Mouse (Mus musculus): ENCODE results near the gene Klc1.

The Klc1 gene

DNA sequence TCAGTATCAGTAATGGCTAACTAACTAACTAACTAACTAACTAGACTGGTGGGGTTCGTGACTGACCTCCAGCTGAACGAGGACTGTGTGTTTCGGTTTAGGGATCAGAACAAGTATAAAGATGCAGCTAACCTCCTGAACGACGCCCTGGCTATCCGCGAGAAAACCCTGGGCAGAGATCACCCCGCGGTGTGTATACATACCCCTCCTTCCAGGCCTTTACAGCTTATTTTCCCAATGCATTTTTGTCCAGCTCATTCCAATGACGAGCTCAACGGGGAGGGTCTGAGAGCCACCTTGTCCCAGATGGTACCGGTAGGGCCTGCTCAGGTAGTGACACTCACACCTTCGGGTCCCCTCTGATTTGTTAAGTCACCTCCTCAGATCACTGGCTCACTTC, 19.3 kb downstream of the Klc1 start:
- no peak for DNase-seq

DNA sequence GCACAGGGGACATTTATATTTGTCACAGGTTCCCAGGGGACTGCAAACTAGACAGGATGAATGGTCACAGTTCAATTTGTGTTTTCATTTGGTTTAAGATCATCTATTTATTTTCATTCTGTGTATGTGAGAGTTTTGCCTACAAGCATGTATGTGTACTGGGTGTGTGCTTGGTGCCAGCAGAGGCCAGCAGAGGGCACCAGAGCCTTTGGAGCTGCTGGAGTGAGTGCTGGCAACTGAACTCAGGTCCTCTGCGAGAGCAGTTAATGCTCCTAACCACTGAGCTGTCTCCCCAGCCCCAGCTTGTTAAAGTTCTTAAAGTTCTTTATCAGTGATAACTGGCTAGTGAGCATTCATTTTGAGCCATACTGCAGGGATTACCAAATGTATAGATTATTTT, 20.9 kb downstream of the Klc1 start:
- no peak for DNase-seq

DNA sequence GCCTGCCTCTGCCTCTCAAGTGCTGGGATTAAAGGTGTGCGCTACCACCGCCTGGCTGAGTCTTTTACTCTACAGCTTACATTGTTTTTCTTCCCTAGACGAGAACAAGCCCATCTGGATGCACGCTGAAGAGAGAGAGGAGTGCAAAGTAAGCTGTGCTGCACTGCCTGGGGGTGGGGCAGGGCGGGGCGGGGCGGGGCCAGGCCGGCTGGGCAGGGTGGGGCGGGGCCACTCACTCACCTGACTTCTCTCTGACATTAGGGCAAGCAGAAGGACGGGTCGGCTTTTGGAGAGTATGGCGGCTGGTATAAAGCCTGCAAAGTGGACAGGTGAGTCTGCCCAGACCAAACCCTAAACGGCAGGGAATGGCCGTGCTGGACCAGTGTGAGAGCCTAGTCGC, 26.5 kb downstream of the Klc1 start:
- no peak for DNase-seq

DNA sequence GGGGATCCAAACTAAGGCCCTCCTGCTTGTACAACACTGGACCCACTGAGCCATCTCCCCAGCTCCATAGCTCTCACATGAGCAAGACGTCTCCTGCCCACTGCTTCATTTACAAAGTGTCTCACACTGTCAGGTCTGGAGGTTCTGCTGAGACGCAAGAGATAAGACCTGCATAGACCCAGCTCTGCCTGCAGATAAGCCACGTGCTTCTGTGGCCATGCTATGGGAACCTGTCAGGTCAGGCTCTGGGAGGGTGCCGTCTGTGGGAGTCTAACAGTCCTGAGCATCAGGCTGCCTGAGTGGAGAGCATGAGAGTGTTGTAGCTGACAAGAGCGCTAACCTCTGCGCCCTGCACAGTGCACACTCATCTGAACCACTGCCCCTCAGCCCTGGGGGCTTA, 28.4 kb downstream of the Klc1 start:
- no peak for DNase-seq

DNA sequence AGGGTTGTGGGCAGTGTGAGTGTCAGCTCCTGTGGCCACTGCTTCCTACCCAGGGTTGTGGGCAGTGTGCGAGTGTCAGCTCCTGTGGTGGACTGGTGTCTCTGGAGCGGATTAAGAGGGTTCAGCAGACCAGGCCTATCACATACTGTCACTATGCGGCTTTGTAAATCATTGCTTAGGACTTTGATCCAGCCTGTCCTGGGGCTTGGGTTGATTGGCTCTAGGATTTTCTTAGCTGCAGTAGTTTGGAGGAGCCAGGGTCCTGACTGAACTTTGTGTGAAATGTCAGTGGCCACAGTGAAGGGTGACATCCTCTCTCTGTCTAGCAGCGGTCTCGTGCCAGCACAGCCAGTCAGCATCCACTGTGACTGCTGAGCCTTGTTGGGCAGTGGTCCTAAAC, 31.4 kb downstream of the Klc1 start:
- peak; percentile 32 to 61 for DNase-seq

DNA sequence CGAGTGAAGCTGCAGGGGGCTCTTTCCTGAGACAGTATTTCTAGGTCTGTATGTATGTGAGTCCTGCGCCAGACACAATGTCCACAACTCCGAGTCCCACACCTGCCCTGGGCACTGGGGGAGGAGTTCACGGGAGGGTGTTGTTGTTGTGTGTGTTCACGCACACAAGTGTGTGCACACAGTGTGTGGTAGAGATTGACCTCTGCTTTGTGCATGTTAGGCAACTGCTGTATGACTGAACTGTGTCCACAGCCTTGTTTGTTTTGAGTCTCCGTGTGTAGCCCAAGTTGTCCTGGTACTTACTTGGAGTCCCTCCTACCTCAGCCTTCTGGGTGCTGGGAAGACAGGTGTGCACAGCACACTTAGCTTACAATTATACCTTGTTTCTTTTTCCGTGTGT, 32.0 kb downstream of the Klc1 start:
- no peak for DNase-seq

DNA sequence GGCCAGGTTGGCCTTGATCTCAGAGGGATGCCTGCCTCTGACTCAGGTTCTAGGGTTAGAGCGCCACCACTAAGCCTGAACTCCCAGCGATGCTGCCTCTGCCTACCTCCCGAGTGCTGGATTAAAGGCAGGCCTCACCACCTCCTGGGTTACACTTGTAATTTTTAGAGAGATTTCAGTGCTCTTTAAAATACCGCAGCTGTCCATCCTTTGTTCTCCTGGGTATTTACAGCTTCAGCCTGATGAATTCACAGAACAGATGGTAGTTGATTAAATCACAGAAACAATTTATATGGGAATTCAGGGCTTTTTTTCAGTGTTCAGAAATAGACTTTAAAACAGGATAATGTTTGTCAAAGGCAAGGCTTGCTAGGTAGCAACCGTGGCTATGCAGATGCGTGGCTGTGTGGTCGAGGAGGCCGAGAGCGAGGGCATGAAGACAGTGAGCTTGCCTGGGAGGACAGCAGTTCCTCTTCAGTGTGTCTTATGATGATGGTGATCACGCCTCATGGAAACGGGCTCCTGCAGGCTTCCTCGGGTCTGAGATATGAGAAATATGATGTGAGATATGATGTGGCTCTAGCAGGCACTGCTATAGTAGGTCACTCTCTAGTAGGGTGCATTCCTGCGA, 32.9 kb downstream of the Klc1 start:
- DNase-seq = no peak

DNA sequence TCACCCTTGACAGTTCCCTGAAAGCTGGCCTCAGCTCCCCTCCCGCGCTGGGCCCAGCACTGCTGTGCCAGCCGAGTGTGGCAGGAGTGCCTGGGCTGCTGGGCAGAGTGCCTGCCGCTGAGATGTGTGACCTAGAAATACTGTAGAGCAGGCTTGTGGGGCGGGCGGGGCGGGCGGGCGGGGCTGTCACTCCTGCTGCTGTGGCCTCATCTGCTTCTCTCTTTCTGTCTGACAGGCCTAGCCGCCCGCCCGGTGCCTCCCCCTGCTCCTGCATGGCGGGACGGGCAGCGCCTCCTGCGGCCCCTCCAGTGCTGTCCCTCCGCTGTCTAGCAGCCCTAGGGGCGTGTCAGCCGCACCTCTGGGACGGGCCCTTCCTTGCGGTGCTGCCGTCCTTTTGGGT, 35.5 kb downstream of the Klc1 start:
- peak; percentile 56 to 72 for DNase-seq

DNA sequence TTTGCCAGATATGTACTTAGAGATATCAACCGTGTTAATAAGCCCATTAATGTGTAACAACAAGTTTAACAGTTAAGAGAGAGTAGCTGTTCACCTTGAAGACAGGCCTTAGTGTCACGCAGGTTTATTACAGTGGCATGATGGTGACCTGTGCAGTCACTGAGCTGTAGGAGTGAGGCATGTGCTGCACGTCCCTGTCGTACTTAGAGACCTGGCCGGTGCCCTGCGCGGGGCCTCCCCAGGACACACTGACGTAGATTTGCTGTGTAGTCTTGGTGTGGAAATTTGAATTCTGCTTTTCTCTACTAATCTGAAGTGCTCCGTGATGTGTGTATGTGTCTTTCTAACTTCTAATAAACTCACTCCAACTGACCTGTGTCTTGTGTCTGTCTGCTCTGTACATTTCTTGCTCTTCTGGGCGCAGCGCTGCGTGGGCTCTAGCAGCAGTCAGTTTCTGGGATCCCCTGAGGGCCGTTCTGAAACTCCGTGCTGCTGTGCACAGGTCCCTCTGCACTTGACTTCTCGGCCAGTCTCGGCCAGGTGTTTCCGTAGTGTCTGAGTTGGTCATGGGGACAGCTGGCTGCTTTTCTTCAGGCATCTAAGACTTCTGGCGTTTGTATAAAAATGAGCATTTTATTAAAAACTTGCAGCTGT, 36.0 kb downstream of the Klc1 start:
- no peak for DNase-seq

DNA sequence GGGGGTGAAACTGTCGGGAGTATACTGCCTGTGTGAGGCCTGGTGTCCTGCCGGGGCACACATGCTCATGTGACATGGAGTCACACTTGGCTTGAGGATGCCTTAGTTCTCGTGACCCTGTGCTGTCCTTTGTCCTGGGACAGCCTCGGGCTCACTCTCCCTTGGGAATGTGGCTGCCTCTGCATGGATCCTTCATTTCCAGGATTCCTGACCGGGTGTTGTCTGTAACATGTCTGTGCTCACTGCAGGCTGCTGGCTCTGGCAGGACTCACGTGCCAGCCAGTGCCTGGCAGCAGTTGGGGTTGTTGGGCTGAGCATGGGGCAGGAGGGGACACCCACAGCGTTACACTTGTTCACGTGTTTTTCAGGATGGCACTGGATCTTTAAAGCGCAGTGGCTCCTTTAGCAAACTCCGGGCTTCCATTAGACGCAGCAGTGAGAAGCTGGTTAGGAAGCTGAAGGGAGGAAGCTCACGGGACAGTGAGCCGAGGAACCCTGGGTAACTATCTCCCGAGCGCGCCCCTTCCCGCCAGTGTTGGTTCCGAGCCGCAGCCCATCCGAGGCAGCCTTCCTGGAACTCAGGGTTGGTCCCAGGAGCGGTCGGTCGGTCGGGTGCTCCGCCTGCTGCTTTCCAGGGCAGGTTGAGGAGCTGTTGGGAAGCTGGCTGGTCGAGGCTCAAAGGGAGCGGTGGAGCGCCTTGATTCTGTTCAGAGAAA, 36.7 kb downstream of the Klc1 start:
- DNase-seq = peak in 1 of 2 experiments; percentile 49

DNA sequence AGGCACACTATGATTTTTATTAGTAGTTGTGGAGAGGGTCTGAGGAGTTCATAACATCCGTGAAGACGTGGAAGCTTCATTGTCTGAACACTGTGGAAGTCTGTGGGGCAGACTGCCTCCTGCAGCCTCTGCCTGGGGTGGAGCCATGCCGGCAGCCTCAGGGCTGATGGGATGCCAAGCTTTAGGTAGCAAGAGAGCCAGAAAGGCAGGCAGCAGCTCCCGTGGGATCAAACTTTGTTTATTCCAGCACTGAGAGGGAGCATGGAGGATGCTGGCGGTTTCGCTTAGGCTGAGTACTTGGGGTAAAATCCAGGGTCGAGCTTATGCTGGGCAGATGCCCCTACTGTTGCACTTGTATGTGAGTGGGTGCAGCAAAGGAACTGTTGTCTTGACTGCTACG, 38.6 kb downstream of the Klc1 start:
- no peak for DNase-seq

DNA sequence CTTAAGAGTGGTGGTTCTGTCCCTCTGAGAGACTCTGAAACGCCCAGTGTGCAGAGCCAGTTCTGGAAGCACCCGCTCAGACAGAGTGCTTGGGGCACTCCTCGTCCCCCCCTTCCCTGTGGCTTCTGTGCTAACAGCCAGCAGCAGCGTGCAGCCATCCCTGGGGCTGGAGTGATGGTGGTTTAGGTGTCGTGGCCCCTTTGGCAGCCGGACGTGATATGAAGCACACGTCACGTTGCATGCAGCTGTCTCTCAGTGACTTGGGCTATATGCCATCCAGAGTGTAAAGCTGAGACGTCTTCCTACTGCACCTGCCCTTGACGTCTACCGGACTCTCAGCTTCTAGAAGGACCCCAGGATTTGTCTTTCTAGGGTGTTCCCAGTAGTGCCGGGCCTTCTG, 39.8 kb downstream of the Klc1 start:
- no peak for DNase-seq

DNA sequence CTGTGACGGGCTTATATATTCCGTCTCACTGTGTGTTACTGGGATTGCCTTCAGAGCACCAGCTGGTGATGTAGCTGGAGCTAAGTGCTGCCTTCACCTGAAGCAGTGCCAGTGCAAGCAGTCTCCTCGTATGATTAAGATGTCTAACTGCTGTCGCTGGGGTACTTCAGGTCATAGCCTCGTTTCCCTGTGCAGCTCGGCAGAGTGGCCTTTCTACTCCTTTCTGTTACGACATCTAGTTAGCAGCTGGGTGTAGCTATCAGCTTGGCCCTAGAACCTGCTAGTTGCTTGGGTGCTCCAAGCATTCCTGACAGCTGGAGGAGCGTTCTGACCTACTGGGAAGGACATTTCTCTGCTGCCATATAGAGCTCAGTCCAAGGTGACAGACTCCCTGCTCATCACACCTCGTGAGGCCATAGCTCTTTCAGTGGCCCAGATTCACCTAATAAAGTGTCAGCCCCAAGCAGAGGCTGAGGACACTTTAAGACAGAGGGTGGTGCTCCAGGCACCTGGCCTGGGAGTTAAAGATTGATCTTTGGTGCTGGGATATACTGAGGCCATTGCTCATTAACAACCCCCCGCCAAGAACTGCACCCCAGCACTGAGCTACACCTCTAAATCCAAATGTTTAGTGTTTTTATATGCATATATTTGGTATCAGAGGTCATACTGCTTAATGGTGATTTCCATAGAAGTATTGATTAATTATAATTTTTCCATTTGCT, 42.0 kb downstream of the Klc1 start:
- no peak for DNase-seq

DNA sequence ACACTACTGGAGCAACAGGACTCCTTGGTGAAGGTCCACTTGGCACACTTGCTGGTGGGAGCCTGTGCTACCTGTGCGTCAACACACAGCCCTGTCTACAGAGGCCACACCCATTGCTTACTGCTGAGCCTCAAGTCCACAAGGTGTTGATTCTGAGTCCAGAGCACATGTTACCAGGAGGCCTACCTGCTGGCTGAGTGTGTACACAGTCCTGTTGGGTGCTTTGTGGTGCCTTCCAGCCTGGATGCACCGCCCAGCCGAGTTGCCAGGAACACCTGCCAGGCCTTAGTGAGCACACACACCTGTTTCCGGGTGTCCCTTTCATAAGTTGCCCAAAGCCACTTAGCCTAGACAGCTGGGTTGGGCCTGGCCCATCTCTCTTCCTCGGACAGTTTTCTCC, 44.9 kb downstream of the Klc1 start:
- no peak for DNase-seq

DNA sequence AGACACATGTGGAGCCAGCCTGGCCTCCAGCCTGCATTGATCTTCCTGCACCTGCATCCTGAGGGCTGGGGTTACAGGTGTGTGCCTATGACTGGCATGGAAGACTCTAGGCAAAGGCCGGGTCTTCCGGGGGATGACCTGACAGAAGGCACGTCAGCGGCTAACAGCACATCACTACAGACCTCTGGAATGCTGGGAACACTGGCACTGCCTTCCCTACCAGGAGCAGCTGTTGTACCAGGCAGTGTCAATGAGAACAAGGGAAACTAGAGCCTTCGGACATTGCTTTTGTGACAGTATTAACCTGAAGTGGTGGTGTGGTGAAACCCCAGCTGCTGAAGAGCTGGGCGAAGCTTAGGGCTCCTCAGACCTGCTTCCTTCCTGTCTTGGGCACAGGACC, 50.1 kb downstream of the Klc1 start:
- no peak for DNase-seq

DNA sequence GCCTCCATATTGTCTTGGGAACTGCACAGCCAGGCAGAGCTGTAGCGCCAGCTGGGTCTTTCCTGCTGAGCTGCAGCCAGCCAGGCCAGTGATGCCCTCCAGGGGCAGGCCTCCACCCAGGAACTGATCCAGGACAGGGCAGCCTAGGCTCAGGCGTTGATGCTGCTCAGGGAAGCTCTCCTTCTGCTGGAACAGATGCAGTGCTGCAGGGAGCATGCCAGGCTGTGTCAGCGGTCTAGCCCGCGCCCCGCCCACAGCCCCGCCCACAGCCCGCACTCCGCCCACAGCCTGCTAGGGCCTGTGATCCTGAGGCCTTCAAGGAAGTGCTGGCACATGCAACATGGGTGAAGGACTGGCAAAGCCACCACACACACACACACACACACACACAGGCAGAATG, 51.1 kb downstream of the Klc1 start:
- DNase-seq = peak; percentile 88 to 92

DNA sequence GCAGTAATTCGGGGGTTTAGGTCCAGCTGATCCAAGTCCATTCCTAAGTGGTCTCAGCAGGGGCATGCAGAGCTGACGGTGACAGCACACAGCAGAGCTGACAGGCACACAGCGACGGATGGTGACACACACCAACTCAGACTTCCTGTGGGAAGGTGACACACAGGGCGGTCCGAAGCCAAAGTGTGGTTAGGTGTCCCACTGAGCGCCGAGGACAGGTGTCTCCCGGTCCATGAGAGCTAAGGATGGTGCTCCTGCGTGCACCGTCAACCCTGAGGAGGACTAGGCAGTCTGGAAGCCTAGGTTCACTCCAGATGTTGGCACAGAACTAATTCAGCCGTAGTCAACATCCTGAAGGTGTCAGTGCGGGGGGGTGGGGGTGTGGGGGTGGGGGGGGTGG, 53.4 kb downstream of the Klc1 start:
- no peak for DNase-seq

DNA sequence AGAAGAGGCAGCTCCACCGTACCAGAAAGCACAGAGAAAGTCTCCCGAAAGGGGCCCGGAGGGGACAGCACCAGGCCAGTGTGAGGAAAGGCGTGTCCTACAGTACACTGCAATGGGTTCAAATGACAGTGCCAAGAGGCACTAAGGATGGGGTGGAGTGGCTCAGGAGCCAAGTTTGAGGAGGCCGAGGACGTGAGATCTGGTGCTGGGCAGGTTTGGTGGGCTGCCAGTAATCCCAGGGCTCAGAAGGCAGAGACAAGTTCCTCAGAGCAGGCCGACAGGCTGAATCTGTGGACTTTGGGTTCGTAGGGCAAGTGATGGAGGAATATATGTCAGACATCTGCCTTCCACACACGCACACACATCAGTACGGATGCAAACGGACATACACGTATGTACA, 54.0 kb downstream of the Klc1 start:
- DNase-seq = no peak

DNA sequence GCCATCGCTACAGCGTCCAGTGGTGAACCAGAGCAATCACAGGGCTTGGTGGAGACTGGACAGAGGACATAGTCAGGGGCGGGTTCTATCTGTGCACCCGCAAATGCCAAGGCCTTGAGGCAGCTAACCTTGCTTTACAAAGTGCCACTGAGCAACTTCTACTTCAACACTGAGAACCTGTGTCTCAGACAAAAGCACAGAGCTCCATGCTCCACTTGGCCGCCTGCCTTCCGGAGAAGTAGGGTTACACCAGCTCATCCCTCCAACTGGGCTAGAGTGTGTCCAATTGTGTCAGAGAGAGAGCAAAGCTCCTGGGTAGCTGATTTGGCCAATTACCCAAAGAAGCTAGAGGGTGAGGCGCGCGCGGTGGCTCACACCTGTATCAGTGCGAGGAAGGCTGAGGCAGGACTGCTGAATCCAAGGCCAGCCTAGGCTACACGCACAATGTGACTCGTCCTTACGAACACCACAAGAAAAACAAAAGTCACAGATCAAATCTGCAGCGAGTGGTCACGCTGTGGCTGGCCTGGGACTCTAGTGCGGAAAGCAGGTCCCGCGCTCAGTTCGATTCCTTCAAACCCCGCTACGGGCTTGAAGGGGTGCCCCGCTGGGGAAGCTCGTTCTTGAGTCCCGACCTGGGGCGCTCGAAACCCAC, 54.6 kb downstream of the Klc1 start:
- DNase-seq = no peak

DNA sequence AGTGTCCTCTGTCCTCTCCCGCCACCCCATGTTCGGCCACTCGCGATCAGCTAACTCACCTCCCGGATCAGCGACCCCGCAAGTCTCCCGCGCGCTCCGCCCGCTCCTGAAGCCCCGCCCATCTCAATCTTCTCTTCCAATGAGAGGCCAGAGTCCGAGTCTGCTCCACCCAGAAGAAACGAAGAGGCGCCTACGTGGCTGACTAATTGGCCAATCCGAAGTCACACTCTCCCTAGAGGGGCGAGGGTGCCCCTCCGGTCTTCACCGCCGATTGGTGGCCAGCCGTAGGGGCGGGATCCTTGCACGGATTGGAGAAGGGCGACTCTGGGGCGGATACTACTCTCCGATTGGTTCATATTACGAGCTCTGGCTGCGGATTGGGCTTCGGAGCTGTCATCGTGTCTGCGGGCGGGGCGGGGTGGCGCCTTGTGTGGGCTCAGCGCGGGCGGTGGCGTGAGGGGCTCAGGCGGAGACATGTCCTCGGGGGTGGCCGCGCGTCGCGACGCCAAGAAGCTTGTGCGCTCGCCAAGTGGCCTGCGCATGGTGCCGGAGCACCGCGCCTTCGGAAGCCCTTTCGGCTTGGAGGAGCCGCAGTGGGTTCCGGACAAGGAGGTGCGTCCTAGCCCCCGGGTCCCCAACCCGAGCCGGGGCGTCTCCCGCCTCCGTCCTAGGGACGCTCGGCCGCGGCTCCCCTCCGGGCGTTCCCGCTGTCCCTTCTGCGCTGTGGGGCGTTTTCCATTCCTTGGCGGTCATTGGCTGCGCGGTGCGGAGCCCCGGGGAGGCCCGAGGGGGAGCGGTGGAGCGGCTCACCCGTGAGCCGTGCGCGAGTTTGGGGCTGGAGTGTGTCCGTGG, 55.3 kb downstream of the Klc1 start, which contains the start of the genes Xrcc3 and Zfyve21:
Gene Xrcc3, minus strand, starts transcription at position 108 of the 852 bp plus-strand sequence.
Gene Zfyve21, plus strand, starts transcription at position 405 of the 852 bp plus-strand sequence.
- peak; percentile 96 to 98 for DNase-seq

DNA sequence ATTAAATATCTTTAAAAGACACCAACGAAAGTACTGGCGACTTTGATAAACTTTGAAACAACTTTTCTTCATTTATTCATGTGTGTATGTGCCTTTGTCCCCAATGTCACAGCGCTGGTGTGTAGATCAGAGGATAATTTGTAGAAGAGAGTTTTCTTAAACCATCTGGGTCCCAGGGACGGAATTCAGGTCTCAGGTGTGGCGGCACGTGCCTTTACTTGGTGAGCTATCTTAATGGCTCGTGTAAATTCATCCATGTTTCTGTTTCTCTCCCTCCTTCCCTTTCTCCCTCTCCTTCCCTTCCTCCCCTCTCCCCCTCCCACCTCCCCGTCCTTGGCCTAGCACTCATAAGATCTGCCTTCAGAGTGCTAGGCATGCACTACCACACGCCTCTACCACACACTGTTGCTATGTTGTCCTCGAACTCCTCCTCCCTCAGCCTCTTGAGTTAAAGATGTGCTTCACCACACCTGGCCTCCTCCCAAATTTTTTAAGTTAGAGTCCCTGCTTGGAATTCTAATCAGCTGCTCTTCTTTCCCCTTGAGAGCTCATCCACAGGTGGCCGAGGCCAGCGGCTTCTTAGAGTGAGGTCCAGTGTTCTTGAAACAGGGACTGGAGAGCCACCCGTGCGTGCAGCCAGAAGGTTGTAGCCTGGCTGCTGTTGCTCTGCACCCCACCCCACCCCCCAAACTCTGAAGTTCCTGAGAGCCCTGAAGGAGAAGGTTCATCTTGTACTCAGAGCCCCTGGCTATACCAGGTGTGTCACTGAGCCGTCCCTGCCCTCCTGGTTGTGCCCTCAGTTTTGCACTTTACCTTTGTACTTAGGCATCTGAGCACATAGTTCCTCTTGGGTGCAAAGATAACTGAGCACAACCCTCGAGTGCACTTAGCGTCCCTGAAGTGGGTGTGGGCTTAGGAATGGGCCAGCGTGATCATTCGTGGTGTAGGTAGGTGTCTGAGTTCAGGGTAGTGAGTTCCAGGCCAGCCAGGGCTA, 56.4 kb downstream of the Klc1 start:
- peak; percentile 25 to 51 for DNase-seq

Measured in kidney, postnatal 4 days (tissue).